Mouse (Mus musculus) neural tube, embryonic 12.5 days (tissue): Measurements from ENCODE around the gene Rps28. TPM values are rescaled to one million over a fixed set of nuclear protein-coding genes. Genes with fewer than 3 reads are reported as not detected.
A peak's percentile ranks its signal among the peaks of the same experiment; 100 is the strongest.

Source experiments
- ATAC-seq: fragments of 200-750 bp; cut with Nextera tagmentation; 2 replicates; pipeline ENCODE4 v1.8.0; 2017; ENCODE audit warnings: low read depth, mild to moderate bottlenecking, moderate TSS enrichment, moderate library complexity; ENCODE audit not compliant: low FRiP score
- H3K27ac ChIP-seq: fragments of 300-500 bp; sonication (generic); 2 replicates; pipeline ENCODE4 v1.5.1; 2016
- H3K27me3 ChIP-seq: fragments of 300-500 bp; sonication (generic); replicated peaks from 2 replicates; pipeline ENCODE4 v1.6.1; 2016; ENCODE audit warnings: mild to moderate bottlenecking
- H3K36me3 ChIP-seq: fragments of 300-500 bp; sonication (generic); 2 replicates; pipeline ENCODE4 v1.6.1; 2016; ENCODE audit warnings: mild to moderate bottlenecking
- H3K4me1 ChIP-seq: fragments of 300-500 bp; sonication (generic); 2 replicates; pipeline ENCODE4 v1.6.1; 2016
- H3K4me2 ChIP-seq: fragments of 300-500 bp; sonication (generic); replicated peaks from 2 replicates; pipeline ENCODE4 v1.6.1; 2016; ENCODE audit warnings: mild to moderate bottlenecking
- H3K4me3 ChIP-seq: fragments of 300-500 bp; sonication (generic); 2 replicates; pipeline ENCODE4 v1.5.1; 2016
- H3K9ac ChIP-seq: fragments of 300-500 bp; sonication (generic); 2 replicates; pipeline ENCODE4 v1.6.1; 2016; ENCODE audit warnings: mild to moderate bottlenecking
- H3K9me3 ChIP-seq: fragments of 300-500 bp; sonication (generic); 2 replicates; pipeline ENCODE4 v1.6.1; 2016; ENCODE audit warnings: mild to moderate bottlenecking
- WGBS: fragments of 180-500 bp; shearing (Covaris S2); methylation state at CpG from one replicate; pipeline ENCODE4 v1.1.7; 2016; 5-methylcytosine and 5-hydroxymethylcytosine counted together
- polyA plus RNA-seq: library from polyadenylated mRNA; unstranded; fragments of >200 nt; fragmentation: Nextera tagmentation; extraction: Ambion mirVana; gene quantifications from 2 replicates; pipeline ENCODE4 v1.2.1, GENCODE M21; 2016

The Rps28 gene
- polyA plus RNA-seq, 1 experiment from 2014 or later, result 679 TPM

GRCm38 (mm10) chr17:33782067-33782466 lies 42.3 kb downstream of the Rps28 start:
- 50% methylated on average over 4 of the region's 4 CpGs for WGBS

GRCm38 (mm10) chr17:33781124-33781977 lies 43.0 kb downstream of the Rps28 start, which contains the start of gene Angptl4:
Angptl4 (minus strand) TSS chr17:33781830.
- WGBS, result 2% methylated on average over 50 of the region's 50 CpGs
- peak within 1 kb of the TSS; percentile 58 for H3K9ac ChIP-seq
- peak; percentile 84 for ATAC-seq

More at GRCm38 (mm10) chr17:33782067-33782466, 42.3 kb downstream of the Rps28 start:
- H3K4me1 ChIP-seq, result peaks cover 17% of the 10 kb centered on the region
- H3K9ac ChIP-seq, result peak overlapping the region; percentile 58; the same call in 1 of the 2 replicates
- H3K27me3 ChIP-seq, result 0 out of 2 replicates have a peak, but pooled peaks cover 5% of the 10 kb centered on the region
- H3K4me2 ChIP-seq, result peak overlapping the region; percentile 88
- no peak overlapping the region for H3K27ac ChIP-seq
- H3K9me3 ChIP-seq, result no peaks in the 10 kb centered on the region
- no peak overlapping the region; the same call in 1 of the 2 replicates for H3K4me3 ChIP-seq
- no peak for ATAC-seq
- peaks cover under 1% of the 10 kb centered on the region; the same call in 1 of the 2 replicates for H3K36me3 ChIP-seq

GRCm38 (mm10) chr17:33780431-33780830 lies 43.9 kb downstream of the Rps28 start:
- H3K36me3 ChIP-seq, result peaks cover 5% of the 10 kb centered on the region; the same call in 1 of the 2 replicates
- 92% methylated on average over 5 of the region's 5 CpGs for WGBS
- H3K4me1 ChIP-seq, result peaks cover 17% of the 10 kb centered on the region
- H3K9me3 ChIP-seq, result no peaks in the 10 kb centered on the region
- no peak for ATAC-seq
- H3K9ac ChIP-seq, result no peak overlapping the region
- peak overlapping the region; percentile 88 for H3K4me2 ChIP-seq
- H3K27ac ChIP-seq, result no peak overlapping the region
- H3K4me3 ChIP-seq, result peak overlapping the region; percentile 42; the same call in 1 of the 2 replicates
- H3K27me3 ChIP-seq, result 0 out of 2 replicates have a peak, but pooled peaks cover 5% of the 10 kb centered on the region

More at GRCm38 (mm10) chr17:33781124-33781977, 43.0 kb downstream of the Rps28 start, which contains the start of gene Angptl4:
- Histone ChIP-seq H3K9me3 (no peaks in the 10 kb centered on the region), H3K27ac (no peak within 1 kb of the TSS), H3K4me2 (peak within 1 kb of the TSS; percentile 88), H3K4me3 (peak within 1 kb of the TSS; percentile 42), H3K4me1 (peaks cover 17% of the 10 kb centered on the region), H3K36me3 (peaks cover 5% of the 10 kb centered on the region; the same call in 1 of the 2 replicates), H3K27me3 (0 out of 2 replicates have a peak, but pooled peaks cover 5% of the 10 kb centered on the region)

GRCm38 (mm10) chr17:33779967-33780295 lies 44.4 kb downstream of the Rps28 start:
- H3K27ac ChIP-seq, result no peak overlapping the region
- no peak for ATAC-seq
- 0 out of 2 replicates have a peak, but pooled peaks cover 5% of the 10 kb centered on the region for H3K27me3 ChIP-seq
- peak overlapping the region; percentile 88 for H3K4me2 ChIP-seq
- WGBS, result 89% methylated on average over 5 of the region's 5 CpGs
- H3K9me3 ChIP-seq, result no peaks in the 10 kb centered on the region
- H3K4me1 ChIP-seq, result peaks cover 17% of the 10 kb centered on the region
- H3K4me3 ChIP-seq, result no peak overlapping the region
- no peak overlapping the region for H3K9ac ChIP-seq
- peaks cover 5% of the 10 kb centered on the region; the same call in 1 of the 2 replicates for H3K36me3 ChIP-seq

- WGBS, result 64% methylated on average over 9 of the region's 9 CpGs
- Histone ChIP-seq H3K9ac (no peak overlapping the region), H3K36me3 (peaks cover 5% of the 10 kb centered on the region; the same call in 1 of the 2 replicates), H3K27ac (no peak overlapping the region), H3K4me2 (peak overlapping the region; percentile 88), H3K9me3 (no peaks in the 10 kb centered on the region), H3K4me3 (no peak overlapping the region), H3K27me3 (0 out of 2 replicates have a peak, but pooled peaks cover 5% of the 10 kb centered on the region), H3K4me1 (peaks cover 17% of the 10 kb centered on the region)
- 0 out of 2 replicates have a peak, but pooled peaks have one; percentile 29 for ATAC-seq
These were observed 44.9 kb downstream of the Rps28 start for GRCm38 (mm10) chr17:33779271-33779966.

- Histone ChIP-seq H3K36me3 (peaks cover 5% of the 10 kb centered on the region; the same call in 1 of the 2 replicates), H3K4me2 (no peak overlapping the region), H3K4me3 (no peak overlapping the region), H3K4me1 (peaks cover 7% of the 10 kb centered on the region; the same call in 1 of the 2 replicates), H3K27me3 (no peaks in the 10 kb centered on the region), H3K27ac (no peak overlapping the region), H3K9ac (no peak overlapping the region), H3K9me3 (no peaks in the 10 kb centered on the region)
- no peak for ATAC-seq
- 92% methylated on average over 4 of the region's 4 CpGs for WGBS
These were observed 49.1 kb downstream of the Rps28 start for GRCm38 (mm10) chr17:33775287-33775686.

GRCm38 (mm10) chr17:33774573-33775155 lies 49.7 kb downstream of the Rps28 start:
- ATAC-seq, result no peak

GRCm38 (mm10) chr17:33773871-33774572 lies 50.3 kb downstream of the Rps28 start:
- Histone ChIP-seq H3K4me2 (no peak overlapping the region), H3K27me3 (no peaks in the 10 kb centered on the region), H3K36me3 (peaks cover 5% of the 10 kb centered on the region; the same call in 1 of the 2 replicates), H3K4me1 (no peaks in the 10 kb centered on the region), H3K9me3 (no peaks in the 10 kb centered on the region), H3K4me3 (no peak overlapping the region), H3K9ac (no peak overlapping the region), H3K27ac (no peak overlapping the region)
- ATAC-seq, result no peak
- 92% methylated on average over 6 of the region's 6 CpGs for WGBS

More at GRCm38 (mm10) chr17:33774573-33775155, 49.7 kb downstream of the Rps28 start:
- Histone ChIP-seq H3K36me3 (peaks cover 5% of the 10 kb centered on the region; the same call in 1 of the 2 replicates), H3K4me1 (peaks cover 6% of the 10 kb centered on the region; the same call in 1 of the 2 replicates), H3K27me3 (no peaks in the 10 kb centered on the region), H3K4me2 (no peak overlapping the region), H3K9me3 (no peaks in the 10 kb centered on the region), H3K4me3 (no peak overlapping the region), H3K9ac (no peak overlapping the region), H3K27ac (no peak overlapping the region)
- 92% methylated on average over 8 of the region's 8 CpGs for WGBS

GRCm38 (mm10) chr17:33773426-33773825 lies 50.9 kb downstream of the Rps28 start:
- no peaks in the 10 kb centered on the region for H3K9me3 ChIP-seq
- H3K4me1 ChIP-seq, result no peaks in the 10 kb centered on the region
- peaks cover 5% of the 10 kb centered on the region; the same call in 1 of the 2 replicates for H3K36me3 ChIP-seq
- no peak overlapping the region for H3K4me3 ChIP-seq
- no peak overlapping the region for H3K9ac ChIP-seq
- 78% methylated on average over 6 of the region's 6 CpGs for WGBS
- H3K4me2 ChIP-seq, result no peak overlapping the region
- no peak overlapping the region for H3K27ac ChIP-seq
- H3K27me3 ChIP-seq, result no peaks in the 10 kb centered on the region
- no peak for ATAC-seq

GRCm38 (mm10) chr17:33771617-33772016 lies 52.7 kb downstream of the Rps28 start:
- no peaks in the 10 kb centered on the region for H3K9me3 ChIP-seq

More at GRCm38 (mm10) chr17:33771617-33772016, 52.7 kb downstream of the Rps28 start:
- Histone ChIP-seq H3K4me2 (no peak overlapping the region), H3K4me1 (no peaks in the 10 kb centered on the region), H3K36me3 (no peaks in the 10 kb centered on the region), H3K4me3 (no peak overlapping the region), H3K27me3 (no peaks in the 10 kb centered on the region), H3K9ac (no peak overlapping the region), H3K27ac (no peak overlapping the region)
- ATAC-seq, result no peak
- WGBS, result 97% methylated on average over 4 of the region's 4 CpGs
